ENCODE assay signal across 10 mouse cellular contexts in the genomic region with DNA sequence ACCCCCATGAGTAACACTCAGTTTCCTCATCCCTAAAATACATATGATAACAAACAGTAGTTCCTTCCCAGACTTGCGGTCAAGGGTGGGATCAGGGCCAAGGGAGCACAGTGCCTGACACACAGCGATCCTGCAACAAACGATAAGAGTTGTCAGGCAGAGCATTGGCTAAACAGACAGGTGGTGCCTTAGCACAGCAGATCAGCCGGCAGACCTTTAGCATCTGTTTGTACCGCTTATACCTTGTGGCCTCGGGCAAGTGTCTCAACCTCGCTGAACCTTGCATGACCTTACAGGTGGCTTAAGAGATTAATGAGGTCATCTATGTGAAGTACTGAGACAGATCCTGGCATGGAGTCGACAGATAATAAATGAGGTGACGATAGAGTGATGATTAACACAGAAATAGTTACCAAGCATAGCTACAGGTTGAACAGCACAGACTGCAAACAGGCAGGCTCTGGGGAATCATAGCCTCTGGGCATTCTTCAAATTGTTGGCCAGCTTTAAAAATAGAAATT. TPM values are rescaled to one million over a fixed set of nuclear protein-coding genes. Genes with fewer than 3 reads are reported as not detected.
A peak's percentile ranks its signal among the peaks of the same experiment; 100 is the strongest.
DNase-seq lines count a peak whose midpoint lies in the region; ATAC-seq lines count a peak whose summit lies in the region.
"Had no signal": no experiment of that assay in that cellular context is flagged by ENCODE, and none has a peak within 500 bp of the region (broad histone marks: within the 10 kb centered on the region; RNA-seq: fewer than 3 reads in every experiment).

No protein-coding gene starts in this region.

- peaks cover 42% of the 10 kb centered on the region for H3K4me1 ChIP-seq in liver, embryonic 16.5 days (ENCODE audit: control insufficient read depth, low read depth, low read length)

- peaks cover 2% of the 10 kb centered on the region; the same call in 1 of the 2 replicates for H3K27me3 ChIP-seq in liver, embryonic 16.5 days (ENCODE audit: control insufficient read depth, insufficient read depth, low read depth, low read length)
- H3K27me3 ChIP-seq: limb, embryonic 12.5 days had no signal

- DNase-seq in urinary bladder, postnatal 14 days (ENCODE audit: low spot score) = peak; percentile 44
- no peak for DNase-seq in urinary bladder, postnatal 36 days (ENCODE audit: low spot score in 2 of 2)
- no peak for DNase-seq in frontal cortex, postnatal 10 days (ENCODE audit: low spot score in 2 of 2)
- no peak for DNase-seq in cerebellum, postnatal 25 days
- DNase-seq: cerebellum, postnatal 36 days; kidney, adult 2 months had no signal

- peaks cover 3% of the 10 kb centered on the region; the same call in 1 of the 2 replicates for H3K9me3 ChIP-seq in liver, embryonic 16.5 days (replicated peaks; ENCODE audit: control insufficient read depth, low read length)

- ATAC-seq in granulocyte monocyte progenitor cell, adult 5-6 weeks (replicated peaks; ENCODE audit: poor library complexity, severe bottlenecking) = peak; percentile 22; the same call in 1 of the 2 replicates
- ATAC-seq in liver, embryonic 16.5 days (ENCODE audit: low read depth) = peak; percentile 97
- ATAC-seq in activated CD4-positive, CD25-positive, alpha-beta regulatory T cell, adult 4 months = no peak

- H3K36me3 ChIP-seq in liver, embryonic 16.5 days (ENCODE audit: control insufficient read depth, insufficient read depth) = no peaks in the 10 kb centered on the region
- H3K36me3 ChIP-seq: limb, embryonic 12.5 days had no signal

- H3K4me2 ChIP-seq in liver, embryonic 16.5 days (ENCODE audit: low read depth, low read length) = peak overlapping the region; percentile 61
- H3K4me2 ChIP-seq: limb, embryonic 12.5 days had no signal

- WGBS in liver, embryonic 16.5 days (ENCODE audit: insufficient replicate concordance) = 9% methylated on average over 9 of the region's 9 CpGs

- peak overlapping the region; percentile 90 for H3K27ac ChIP-seq in liver, embryonic 16.5 days (ENCODE audit: low read length)
- H3K27ac ChIP-seq: limb, embryonic 12.5 days had no signal

- peak overlapping the region; percentile 12 for H3K4me3 ChIP-seq in liver, embryonic 16.5 days (ENCODE audit: low read depth, low read length)
- H3K4me3 ChIP-seq: limb, embryonic 12.5 days had no signal

- H3K9ac ChIP-seq in liver, embryonic 16.5 days (ENCODE audit: low read depth, low read length) = peak overlapping the region; percentile 42
- H3K9ac ChIP-seq: limb, embryonic 12.5 days had no signal

RNA-seq across cellular contexts. Expression of gene Phactr4, which starts 5.8 kb away (rescaled TPM):
- 29.2 and 36.8 TPM in 2 replicates for total RNA-seq in granulocyte monocyte progenitor cell, adult 5-6 weeks (2014; fragmentation: Nextera tagmentation)
- total RNA-seq in granulocyte monocyte progenitor cell, adult 5-6 weeks (2017) = 4.2 and 8.1 TPM in 2 replicates
- 7.6 and 9.9 TPM in 2 replicates for polyA plus RNA-seq in liver, embryonic 16.5 days (2015; fragmentation: Nextera tagmentation; extraction: Ambion mirVana)
- 1 to 10 TPM; 3.8 to 4.7 TPM for polyA plus RNA-seq in activated CD4-positive, CD25-positive, alpha-beta regulatory T cell, adult 4 months (2017; shearing (Covaris generic))

RNA-seq across cellular contexts. Expression of gene Med18, which starts 35.6 kb away (rescaled TPM):
- 9.2 and 16.1 TPM in 2 replicates for total RNA-seq in granulocyte monocyte progenitor cell, adult 5-6 weeks (2014; fragmentation: Nextera tagmentation)
- 9.9 and 16.2 TPM in 2 replicates for total RNA-seq in granulocyte monocyte progenitor cell, adult 5-6 weeks (2017)
- 8.2 and 11.4 TPM in 2 replicates for polyA plus RNA-seq in liver, embryonic 16.5 days (2015; fragmentation: Nextera tagmentation; extraction: Ambion mirVana)
- 10 to 100 TPM; 27.4 to 30.8 TPM for polyA plus RNA-seq in activated CD4-positive, CD25-positive, alpha-beta regulatory T cell, adult 4 months (2017; shearing (Covaris generic))
